Mouse (Mus musculus) bone marrow, adult 2 months (tissue): ENCODE results near the gene Myh7b. TPM values are rescaled to one million over a fixed set of nuclear protein-coding genes. Genes with fewer than 3 reads are reported as not detected.

Experiments used
- H3K27ac ChIP-seq: fragments of 200-500 bp; 2 replicates; pipeline ENCODE4 v1.5.1; 2012; ENCODE audit warnings: low read depth, mild to moderate bottlenecking, control low read depth, inconsistent platforms, low read length; ENCODE audit not compliant: control insufficient read depth, poor library complexity, insufficient read depth
- H3K4me1 ChIP-seq: fragments of 200-500 bp; 2 replicates; pipeline ENCODE4 v1.6.1; 2011; ENCODE audit warnings: low read length; ENCODE audit not compliant: control insufficient read depth, insufficient read depth
- H3K4me3 ChIP-seq: fragments of 200-500 bp; replicated peaks from 2 replicates; pipeline ENCODE3; 2011; ENCODE audit warnings: mild to moderate bottlenecking, low read depth, low read length, control low read depth; ENCODE audit not compliant: control insufficient read depth
- CTCF ChIP-seq: fragments of 200-500 bp; IDR thresholded peaks from 2 replicates; pipeline ENCODE4 v1.5.1; 2011; ENCODE audit warnings: low read length, control low read depth; ENCODE audit not compliant: control insufficient read depth, insufficient read depth
- POLR2A ChIP-seq: fragments of 200-500 bp; IDR thresholded peaks from 2 replicates; pipeline ENCODE4 v1.6.1; 2011; ENCODE audit warnings: low read depth, mild to moderate bottlenecking, control low read depth, low read length, borderline replicate concordance; ENCODE audit not compliant: control insufficient read depth
- WGBS: fragments of 180-500 bp; shearing (Covaris S2); methylation state at CpG from one replicate; pipeline ENCODE4 v1.1.7; 2018; 5-methylcytosine and 5-hydroxymethylcytosine counted together
- polyA plus RNA-seq: library from polyadenylated mRNA; stranded (reverse); fragments of >200 nt; gene quantifications from 2 replicates; pipeline ENCODE4 v1.2.4, GENCODE M21; 2011; ENCODE audit warnings: low replicate concordance; ENCODE audit not compliant: missing spikeins, insufficient read depth, insufficient read length

The Myh7b gene
- polyA plus RNA-seq, 1 experiment: not detected

DNA sequence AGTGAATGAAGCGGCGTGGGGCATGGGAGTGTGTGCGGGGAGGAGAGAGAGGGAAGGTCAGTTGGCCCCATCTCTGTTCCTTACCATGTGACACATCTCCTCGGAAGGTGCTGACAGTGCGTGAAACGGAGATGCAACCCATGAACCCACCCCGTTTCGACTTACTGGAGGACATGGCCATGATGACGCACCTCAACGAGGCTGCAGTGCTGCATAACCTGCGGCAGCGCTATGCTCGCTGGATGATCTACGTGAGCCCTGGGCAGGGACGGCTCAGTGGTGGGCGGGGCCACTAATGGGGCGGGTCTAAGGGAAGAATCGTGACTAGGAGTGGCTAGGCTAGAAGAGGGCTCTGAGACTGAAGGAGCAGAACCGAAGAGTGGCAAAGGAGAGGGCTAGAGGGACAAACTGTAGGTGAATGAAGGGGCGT is 2.3 kb downstream of the Myh7b start:
- no peaks in the 10 kb centered on the region for H3K4me1 ChIP-seq
- peak overlapping the region; percentile 36 for H3K4me3 ChIP-seq
- 6% methylated on average over 20 of the region's 20 CpGs for WGBS
- TF ChIP-seq POLR2A: no peak
- no peak for TF ChIP-seq CTCF
- H3K27ac ChIP-seq: no peak overlapping the region

DNA sequence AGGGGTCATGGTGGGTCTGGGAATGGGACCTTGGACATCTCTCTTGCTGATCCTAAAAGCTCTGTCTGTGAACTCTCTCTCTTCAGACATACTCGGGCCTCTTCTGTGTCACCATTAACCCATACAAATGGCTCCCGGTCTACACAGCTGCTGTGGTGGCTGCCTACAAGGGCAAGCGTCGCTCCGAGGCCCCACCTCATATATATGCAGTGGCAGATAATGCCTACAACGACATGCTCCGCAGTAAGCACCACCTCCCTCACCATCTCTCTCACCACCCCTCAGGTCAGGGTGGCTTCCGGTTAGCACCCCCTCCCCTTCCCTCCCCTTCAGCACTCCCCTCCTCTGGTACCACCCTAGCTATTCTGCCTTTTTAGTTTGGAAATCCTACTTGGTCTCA is 2.9 kb downstream of the Myh7b start:
- Histone ChIP-seq H3K4me1 (no peaks in the 10 kb centered on the region), H3K4me3 (no peak overlapping the region), H3K27ac (no peak overlapping the region)
- no peak for TF ChIP-seq POLR2A
- no peak for TF ChIP-seq CTCF
- WGBS: 70% methylated on average over 8 of the region's 8 CpGs

DNA sequence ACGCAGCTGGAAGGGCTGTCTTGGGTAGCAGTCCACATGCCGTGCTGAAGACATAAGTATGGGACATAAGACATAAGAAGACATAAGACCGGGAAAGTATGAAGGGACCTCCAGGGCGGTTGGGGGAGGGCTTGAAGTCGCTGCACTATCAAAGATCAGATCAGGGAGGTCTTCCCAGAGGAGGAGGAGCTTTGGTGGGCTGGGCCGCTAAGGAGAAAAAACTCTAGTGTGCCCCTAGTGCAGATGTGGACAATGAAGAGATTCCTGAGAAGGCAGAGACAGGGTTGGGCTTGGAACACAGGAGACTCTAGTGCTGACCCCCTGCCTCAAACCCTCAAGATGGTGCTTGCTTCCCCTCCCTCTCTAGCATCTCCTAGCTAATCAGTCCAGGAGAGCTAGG is 6.0 kb downstream of the Myh7b start:
- TF ChIP-seq CTCF (no peak), POLR2A (no peak)
- H3K4me3 ChIP-seq: no peak overlapping the region
- H3K27ac ChIP-seq: no peak overlapping the region
- H3K4me1 ChIP-seq: no peaks in the 10 kb centered on the region
- WGBS: 46% methylated on average over 6 of the region's 6 CpGs

DNA sequence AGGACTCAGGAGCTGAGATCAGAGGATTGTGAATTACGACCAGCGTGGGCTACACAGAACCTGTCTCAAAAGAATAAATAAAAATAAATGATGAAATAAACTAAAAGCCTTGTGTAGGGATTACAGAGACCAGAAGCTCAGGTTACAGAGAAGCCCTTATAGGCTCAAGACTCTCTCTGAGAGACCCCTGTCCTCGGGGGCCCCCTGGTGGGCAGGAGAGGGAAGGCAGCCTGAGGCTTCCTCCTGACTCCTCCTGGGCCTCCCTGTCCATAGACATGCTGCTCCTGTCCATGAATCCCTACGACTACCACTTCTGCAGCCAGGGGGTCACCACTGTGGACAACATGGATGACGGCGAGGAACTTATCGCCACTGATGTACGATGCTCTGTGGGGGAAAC is 8.8 kb downstream of the Myh7b start:
- no peaks in the 10 kb centered on the region for H3K4me1 ChIP-seq
- no peak overlapping the region for H3K4me3 ChIP-seq
- no peak overlapping the region for H3K27ac ChIP-seq
- TF ChIP-seq POLR2A (no peak), CTCF (peak; percentile 83)
- 15% methylated on average over 8 of the region's 8 CpGs for WGBS

DNA sequence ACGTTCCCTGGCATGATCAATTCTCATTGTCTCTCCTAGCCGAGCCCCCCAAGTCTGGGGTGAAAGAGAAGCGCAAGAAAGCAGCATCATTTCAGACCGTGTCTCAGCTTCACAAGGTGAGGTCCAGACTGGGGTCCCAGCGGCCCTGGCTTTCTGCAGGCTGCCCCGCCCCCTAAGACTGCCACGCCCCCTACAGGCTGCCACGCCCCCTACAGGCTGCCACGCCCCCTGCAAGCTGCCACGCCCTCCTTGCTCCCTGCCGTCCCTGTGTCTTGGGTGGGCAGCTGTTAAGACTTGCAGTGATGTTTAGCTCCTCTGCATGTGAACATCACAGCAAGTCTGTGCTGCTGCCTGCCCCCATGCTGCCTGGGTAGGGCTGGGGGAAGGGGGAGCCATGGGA is 11.6 kb downstream of the Myh7b start:
- WGBS: 28% methylated on average over 11 of the region's 11 CpGs
- Histone ChIP-seq H3K4me1 (no peaks in the 10 kb centered on the region), H3K4me3 (no peak overlapping the region), H3K27ac (no peak overlapping the region)
- TF ChIP-seq CTCF (no peak), POLR2A (no peak)

DNA sequence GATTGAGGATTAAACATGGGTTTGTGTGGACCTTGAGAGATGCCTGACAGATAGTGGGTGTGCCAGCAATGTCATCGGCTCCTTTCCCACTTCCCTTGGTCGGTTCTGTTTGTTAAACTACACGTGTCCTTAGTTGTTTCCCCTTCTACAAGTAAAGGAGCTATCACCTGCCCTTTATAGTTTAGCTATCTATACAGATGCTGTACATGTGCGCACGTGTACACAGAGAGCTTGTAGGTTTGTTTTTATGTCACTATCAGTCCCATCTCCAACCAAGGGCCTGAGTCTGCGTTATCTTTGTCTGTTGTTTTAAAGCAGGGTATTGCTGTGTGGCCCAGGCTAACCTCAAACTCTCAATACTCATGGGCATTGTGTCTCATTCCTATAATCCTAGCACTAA is 13.0 kb downstream of the Myh7b start:
- Histone ChIP-seq H3K27ac (no peak overlapping the region), H3K4me1 (no peaks in the 10 kb centered on the region), H3K4me3 (no peak overlapping the region)
- WGBS: 66% methylated on average over 6 of the region's 6 CpGs
- no peak for TF ChIP-seq POLR2A
- TF ChIP-seq CTCF: no peak

DNA sequence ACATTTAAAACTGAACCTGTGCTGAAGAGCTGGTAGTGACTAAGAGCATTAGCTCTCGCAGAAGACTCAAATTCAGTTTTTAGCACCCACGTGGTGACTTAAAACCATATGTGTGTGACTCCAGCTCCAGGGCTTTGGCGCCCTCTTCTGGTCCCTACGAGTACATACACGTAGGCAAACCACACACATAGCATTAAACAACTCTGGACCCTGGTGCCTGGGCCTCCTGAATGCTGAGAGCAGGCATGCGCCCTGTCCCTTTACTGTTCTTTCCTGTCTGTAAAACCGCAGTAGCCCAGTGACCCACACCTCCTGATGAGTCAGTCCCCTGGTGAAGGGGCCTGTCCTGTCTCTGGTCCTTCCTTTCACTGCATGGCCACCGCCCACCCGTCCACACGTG is 13.7 kb downstream of the Myh7b start:
- H3K27ac ChIP-seq: no peak overlapping the region
- TF ChIP-seq POLR2A (no peak), CTCF (peak; percentile 87)
- H3K4me3 ChIP-seq: no peak overlapping the region
- 36% methylated on average over 10 of the region's 10 CpGs for WGBS
- no peaks in the 10 kb centered on the region for H3K4me1 ChIP-seq

- 66% methylated on average over 15 of the region's 15 CpGs for WGBS
- Histone ChIP-seq H3K27ac (no peak overlapping the region), H3K4me1 (no peaks in the 10 kb centered on the region), H3K4me3 (no peak overlapping the region)
- TF ChIP-seq POLR2A (no peak), CTCF (no peak)
Observed at GRCm38 (mm10) chr2:155626277-155626676, 15.3 kb downstream of the Myh7b start.

DNA sequence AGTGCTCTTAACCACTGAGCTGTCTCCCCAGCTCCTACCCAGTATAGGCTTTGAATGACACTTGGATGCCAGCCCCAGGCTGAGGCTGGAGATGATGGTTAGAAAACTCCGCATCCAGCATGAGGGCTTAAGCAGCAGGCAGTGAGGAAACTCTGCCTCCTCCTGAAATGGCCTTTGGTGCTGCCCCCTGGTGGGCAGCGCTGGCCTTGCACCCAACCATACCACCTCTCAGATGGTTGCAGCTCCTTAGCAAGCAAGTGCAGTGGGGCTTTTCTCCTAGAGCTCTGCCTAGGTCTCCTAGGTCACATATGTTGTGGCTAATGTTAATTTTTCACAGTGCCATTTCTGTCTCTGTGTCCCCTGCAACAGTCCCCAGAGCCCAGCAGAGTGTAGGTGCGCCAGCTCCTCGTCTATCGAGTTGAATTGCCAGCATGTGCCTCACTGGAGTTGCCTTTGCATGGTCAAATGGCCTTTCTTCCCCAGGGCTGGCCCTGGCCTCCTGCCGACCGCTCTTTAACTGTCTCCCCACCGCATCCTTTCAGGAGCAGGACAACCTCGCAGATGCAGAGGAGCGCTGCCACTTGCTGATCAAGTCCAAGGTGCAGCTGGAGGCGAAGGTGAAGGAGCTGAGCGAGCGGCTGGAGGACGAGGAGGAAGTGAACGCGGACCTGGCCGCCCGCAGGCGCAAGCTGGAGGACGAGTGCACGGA is 16.2 kb downstream of the Myh7b start:
- no peaks in the 10 kb centered on the region for H3K4me1 ChIP-seq

More for the DNA sequence above, 16.2 kb downstream of the Myh7b start:
- WGBS: 36% methylated on average over 21 of the region's 21 CpGs
- TF ChIP-seq CTCF: peak; percentile 97
- no peak for TF ChIP-seq POLR2A
- H3K4me3 ChIP-seq: no peak overlapping the region
- H3K27ac ChIP-seq: no peak overlapping the region
